Mouse (Mus musculus): ENCODE measurements at regions not wholly inside any gene's neighbourhood (a gene's known extent, or its start where the extent isn't known, plus 50 kb on each side); places are given as distances from the start of the nearest gene placed in this dataset.

- no peak for TF ChIP-seq CTCF (IDR thresholded peaks at IDR 0.05; ENCODE audit: low read depth, low read length)
- no peak for TF ChIP-seq POLR2A (IDR thresholded peaks at IDR 0.05; ENCODE audit: insufficient read depth, low read length)
- TF ChIP-seq EP300 (IDR thresholded peaks at IDR 0.05; ENCODE audit: insufficient read depth, low read depth, low read length): no peak
These were observed 732.6 kb downstream of the Inhba start for GRCm38 (mm10) chr13:16744237-16744636.
